Mouse (Mus musculus) testis, adult 2 months (tissue): ENCODE results near the gene Mfap1a.

Source experiments
- CTCF ChIP-seq: fragments of 200-500 bp; IDR thresholded peaks from 2 replicates; pipeline ENCODE4 v1.5.1; 2012; ENCODE audit warnings: low read depth, mild to moderate bottlenecking, inconsistent platforms, low read length, moderate library complexity; ENCODE audit not compliant: control insufficient read depth, insufficient read depth, insufficient replicate concordance
- POLR2A ChIP-seq: fragments of 200-500 bp; IDR thresholded peaks from 2 replicates; pipeline ENCODE4 v1.6.1; 2012; ENCODE audit warnings: low read depth, mild to moderate bottlenecking, inconsistent platforms, low read length, moderate library complexity; ENCODE audit not compliant: control insufficient read depth

GRCm38 (mm10) chr2:121449545-121450011 is 56.9 kb downstream of the Mfap1a start:
- TF ChIP-seq POLR2A (no peak; the same call in 1 of the 2 replicates), CTCF (no peak)
